Mouse (Mus musculus): ENCODE measurements around the gene Trim80.
"Not testable (repeated sequence)": the region's sequence is repeated elsewhere in the genome, so short reads cannot be mapped to it uniquely, and the experiment has no call there.

DNA sequence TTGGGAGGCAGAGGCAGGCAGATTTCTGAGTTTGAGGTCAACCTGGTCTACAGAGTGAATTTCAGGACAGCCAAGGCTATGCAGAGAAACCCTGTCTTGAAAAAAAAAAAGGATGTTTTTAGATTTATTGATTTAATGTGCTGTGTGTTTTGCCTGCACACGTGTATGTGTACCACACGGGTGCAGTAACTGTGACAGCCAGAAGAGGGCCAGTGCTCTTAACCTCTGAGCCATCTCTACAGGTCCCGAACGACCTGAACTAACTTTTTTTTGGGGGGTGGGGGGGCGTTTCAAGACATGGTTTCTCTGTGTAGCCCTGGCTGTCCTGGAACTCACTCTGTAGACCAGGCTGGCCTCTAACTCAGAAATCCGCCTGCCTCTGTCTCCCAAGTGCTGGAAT is 14.5 kb downstream of the Trim80 start:
- 0 out of 2 replicates have a peak, but pooled peaks have one; percentile 7 for TF ChIP-seq CTCF (IDR thresholded peaks at IDR 0.05; ENCODE audit: low read depth)
- not testable (repeated sequence) for TF ChIP-seq EP300 (optimal IDR thresholded peaks at IDR 0.05)
